Mouse (Mus musculus) G1E-ER4 (cell line): ENCODE measurements around the gene Trappc2l. TPM values are rescaled to one million over a fixed set of nuclear protein-coding genes. Genes with fewer than 3 reads are reported as not detected.
A peak's percentile ranks its signal among the peaks of the same experiment; 100 is the strongest.

Source experiments
- GATA1 ChIP-seq: IDR thresholded peaks from one replicate; pipeline ENCODE4 v1.8.0; 2012; ENCODE audit warnings: low read length, inconsistent platforms
- polyA plus RNA-seq: library from polyadenylated mRNA; stranded (reverse); fragments of >175 nt; gene quantifications from 2 replicates; pipeline ENCODE4 v1.2.3, GENCODE M21; 2012

Gene Trappc2l
- 0.46 and 1.2 TPM in 2 replicates for polyA plus RNA-seq

GRCm38 (mm10) chr8:122611295-122612133, at the start of gene Trappc2l, which contains the start of gene Galns:
TSS of gene Trappc2l (plus strand) at chr8:122611640.
TSS of gene Galns (minus strand) at chr8:122611463.
- no peak for TF ChIP-seq GATA1

GRCm38 (mm10) chr8:122564363-122565352, 46.8 kb upstream of the Trappc2l start:
- no peak for TF ChIP-seq GATA1

- TF ChIP-seq GATA1, result peak; percentile 41
These were observed 44.7 kb upstream of the Trappc2l start for GRCm38 (mm10) chr8:122566766-122567165.

GRCm38 (mm10) chr8:122567361-122568108, 43.9 kb upstream of the Trappc2l start, which contains the start of gene Cdt1:
TSS of gene Cdt1 (plus strand) at chr8:122568015.
- TF ChIP-seq GATA1, result no peak

- TF ChIP-seq GATA1, result no peak
These were observed 43.3 kb upstream of the Trappc2l start for GRCm38 (mm10) chr8:122568109-122568504.

GRCm38 (mm10) chr8:122568881-122569309, 42.5 kb upstream of the Trappc2l start:
- no peak for TF ChIP-seq GATA1

- no peak for TF ChIP-seq GATA1
These were observed 42.1 kb upstream of the Trappc2l start for GRCm38 (mm10) chr8:122569329-122569728.

GRCm38 (mm10) chr8:122569996-122570395, 41.4 kb upstream of the Trappc2l start:
- no peak for TF ChIP-seq GATA1

- no peak for TF ChIP-seq GATA1
These were observed 40.3 kb upstream of the Trappc2l start for GRCm38 (mm10) chr8:122571153-122571552.

GRCm38 (mm10) chr8:122571750-122572267, 39.6 kb upstream of the Trappc2l start:
- TF ChIP-seq GATA1, result no peak

GRCm38 (mm10) chr8:122572751-122573150, 38.7 kb upstream of the Trappc2l start:
- TF ChIP-seq GATA1, result no peak

GRCm38 (mm10) chr8:122573577-122573976, 37.9 kb upstream of the Trappc2l start:
- no peak for TF ChIP-seq GATA1

- no peak for TF ChIP-seq GATA1
These were observed 37.2 kb upstream of the Trappc2l start for GRCm38 (mm10) chr8:122574264-122574663.

GRCm38 (mm10) chr8:122574667-122575251, 36.7 kb upstream of the Trappc2l start:
- no peak for TF ChIP-seq GATA1
